Mouse (Mus musculus) gastrocnemius, postnatal 25 days (tissue): Measurements from ENCODE around the gene March11. TPM values are rescaled to one million over a fixed set of nuclear protein-coding genes. Genes with fewer than 3 reads are reported as not detected.

Experiments used
- DNase-seq: peaks from one replicate; pipeline ENCODE4 v3.0.0; 2022
- total RNA-seq, 2 experiments: library from RNA; stranded (reverse); gene quantifications; 1 replicate in 1 of 2; 2 replicates in 1 of 2; pipeline ENCODE4 v1.2.3; 2021

The March11 gene
- total RNA-seq, 2 experiments from 2014 or later = not detected

- no peak for DNase-seq
Observed at GRCm38 (mm10) chr15:26374232-26374631, 65.4 kb downstream of the March11 start.

GRCm38 (mm10) chr15:26374946-26375345 is 66.1 kb downstream of the March11 start:
- no peak for DNase-seq

GRCm38 (mm10) chr15:26377355-26377754 is 68.5 kb downstream of the March11 start:
- no peak for DNase-seq

- no peak for DNase-seq
Observed at GRCm38 (mm10) chr15:26378879-26379278, 70.0 kb downstream of the March11 start.

- no peak for DNase-seq
Observed at GRCm38 (mm10) chr15:26379831-26380230, 71.0 kb downstream of the March11 start.

GRCm38 (mm10) chr15:26380844-26381243 is 72.0 kb downstream of the March11 start:
- DNase-seq = no peak

- no peak for DNase-seq
Observed at GRCm38 (mm10) chr15:26390001-26390400, 81.2 kb downstream of the March11 start.

- no peak for DNase-seq
Observed at GRCm38 (mm10) chr15:26396556-26396955, 87.7 kb downstream of the March11 start.

GRCm38 (mm10) chr15:26425284-26425683 is 116.4 kb downstream of the March11 start:
- no peak for DNase-seq

- DNase-seq = no peak
Observed at GRCm38 (mm10) chr15:26426231-26426630, 117.4 kb downstream of the March11 start.

GRCm38 (mm10) chr15:26430565-26430964 is 121.7 kb downstream of the March11 start:
- DNase-seq = no peak

- no peak for DNase-seq
Observed at GRCm38 (mm10) chr15:26432676-26433075, 123.8 kb downstream of the March11 start.

GRCm38 (mm10) chr15:26435725-26436124 is 126.9 kb downstream of the March11 start:
- no peak for DNase-seq

- DNase-seq = no peak
Observed at GRCm38 (mm10) chr15:26437113-26437512, 128.3 kb downstream of the March11 start.
